Mouse (Mus musculus): ENCODE measurements around the gene Fgf10.

Gene Fgf10

GRCm38 (mm10) chr13:118718396-118718795, 48.8 kb downstream of the Fgf10 start:
- no peak for DNase-seq

- DNase-seq = no peak
Observed at GRCm38 (mm10) chr13:118721668-118722067, 52.1 kb downstream of the Fgf10 start.

- DNase-seq = no peak
Observed at GRCm38 (mm10) chr13:118731850-118732552, 62.4 kb downstream of the Fgf10 start.

- no peak for DNase-seq
Observed at GRCm38 (mm10) chr13:118739854-118740411, 70.3 kb downstream of the Fgf10 start.

GRCm38 (mm10) chr13:118742788-118743187, 73.2 kb downstream of the Fgf10 start:
- DNase-seq = no peak

- DNase-seq = no peak
Observed at GRCm38 (mm10) chr13:118744806-118745205, 75.2 kb downstream of the Fgf10 start.

GRCm38 (mm10) chr13:118746427-118746826, 76.8 kb downstream of the Fgf10 start:
- DNase-seq = no peak

- DNase-seq = no peak
Observed at GRCm38 (mm10) chr13:118754024-118754423, 84.4 kb downstream of the Fgf10 start.

GRCm38 (mm10) chr13:118759021-118759420, 89.4 kb downstream of the Fgf10 start:
- no peak for DNase-seq

- DNase-seq = peak in 1 of 2 experiments; percentile 8
Observed at GRCm38 (mm10) chr13:118762982-118763381, 93.4 kb downstream of the Fgf10 start.

- peak; percentile 17 to 30 for DNase-seq
Observed at GRCm38 (mm10) chr13:118772188-118772587, 102.6 kb downstream of the Fgf10 start.

GRCm38 (mm10) chr13:118775148-118775547, 105.6 kb downstream of the Fgf10 start:
- no peak for DNase-seq

- peak; percentile 9 to 10 for DNase-seq
Observed at GRCm38 (mm10) chr13:118779161-118779560, 109.6 kb downstream of the Fgf10 start.

GRCm38 (mm10) chr13:118791753-118792152, 122.2 kb downstream of the Fgf10 start:
- no peak for DNase-seq

GRCm38 (mm10) chr13:118792198-118792597, 122.6 kb downstream of the Fgf10 start:
- no peak for DNase-seq

- DNase-seq = no peak
Observed at GRCm38 (mm10) chr13:118800176-118800575, 130.6 kb downstream of the Fgf10 start.

- DNase-seq = no peak
Observed at GRCm38 (mm10) chr13:118806662-118807061, 137.1 kb downstream of the Fgf10 start.

- no peak for DNase-seq
Observed at GRCm38 (mm10) chr13:118819785-118820184, 150.2 kb downstream of the Fgf10 start.

- no peak for DNase-seq
Observed at GRCm38 (mm10) chr13:118823113-118823512, 153.5 kb downstream of the Fgf10 start.

- DNase-seq = no peak
Observed at GRCm38 (mm10) chr13:118825102-118825501, 155.5 kb downstream of the Fgf10 start.

- DNase-seq = no peak
Observed at GRCm38 (mm10) chr13:118828604-118829381, 159.2 kb downstream of the Fgf10 start.

GRCm38 (mm10) chr13:118834021-118834420, 164.4 kb downstream of the Fgf10 start:
- no peak for DNase-seq

- DNase-seq = no peak
Observed at GRCm38 (mm10) chr13:118835078-118835477, 165.5 kb downstream of the Fgf10 start.

Measured in kidney, adult 8-10 months (tissue).